Mouse (Mus musculus) kidney, postnatal 0 days (tissue): ENCODE measurements at regions not wholly inside any gene's neighbourhood (a gene's known extent, or its start where the extent isn't known, plus 50 kb on each side); places are given as distances from the start of the nearest gene placed in this dataset.

ENCODE experiments used
- ATAC-seq: fragments of 200-750 bp; cut with Nextera tagmentation; replicated peaks from 2 replicates; pipeline ENCODE4 v1.8.0; 2017; ENCODE audit warnings: low read depth, moderate number of reproducible peaks, moderate TSS enrichment, moderate library complexity; ENCODE audit not compliant: low FRiP score
- DNase-seq: peaks from one replicate; pipeline ENCODE4 v3.0.0-alpha.2; 2016; ENCODE audit warnings: low spot score
- H3K27ac ChIP-seq: fragments of 300-500 bp; sonication (generic); 2 replicates; pipeline ENCODE4 v1.5.1; 2014; ENCODE audit warnings: mild to moderate bottlenecking
- H3K27me3 ChIP-seq: fragments of 300-500 bp; sonication (generic); 2 replicates; pipeline ENCODE4 v1.6.1; 2014; ENCODE audit warnings: low read length, mixed read lengths; ENCODE audit not compliant: insufficient read depth
- H3K36me3 ChIP-seq: fragments of 300-500 bp; sonication (generic); 2 replicates; pipeline ENCODE4 v1.6.1; 2014; ENCODE audit warnings: low read length, mixed read lengths; ENCODE audit not compliant: insufficient read depth
- H3K4me1 ChIP-seq: fragments of 300-500 bp; sonication (generic); replicated peaks from 2 replicates; pipeline ENCODE4 v1.6.1; 2014; ENCODE audit warnings: antibody characterized with exemption, low read length, mixed read lengths; ENCODE audit not compliant: insufficient read depth
- H3K4me2 ChIP-seq: fragments of 300-500 bp; sonication (generic); 2 replicates; pipeline ENCODE4 v1.6.1; 2014; ENCODE audit warnings: mild to moderate bottlenecking, low read length, moderate library complexity, mixed read lengths
- H3K4me3 ChIP-seq: fragments of 300-500 bp; sonication (generic); replicated peaks from 2 replicates; pipeline ENCODE4 v1.5.1; 2014; ENCODE audit warnings: low read depth, low read length
- H3K9ac ChIP-seq: fragments of 300-500 bp; sonication (generic); 2 replicates; pipeline ENCODE4 v1.6.1; 2014; ENCODE audit warnings: low read depth, low read length
- H3K9me3 ChIP-seq: fragments of 300-500 bp; sonication (generic); replicated peaks from 2 replicates; pipeline ENCODE4 v1.6.1; 2016; ENCODE audit warnings: low read length, inconsistent platforms, mixed read lengths
- CTCF ChIP-seq: IDR thresholded peaks from 2 replicates; pipeline ENCODE4 v1.5.1; 2016; ENCODE audit warnings: antibody characterized with exemption, low read depth, mild to moderate bottlenecking, moderate library complexity
- WGBS: fragments of 180-500 bp; shearing (Covaris S2); extraction: QIAGEN DNeasy Blood & Tissue Kit; methylation state at CpG from one replicate; pipeline ENCODE4 v1.1.7; 2014; 5-methylcytosine and 5-hydroxymethylcytosine counted together

- Histone ChIP-seq H3K4me2 (no peak overlapping the region), H3K9ac (no peak overlapping the region), H3K36me3 (no peaks in the 10 kb centered on the region), H3K4me1 (no peaks in the 10 kb centered on the region), H3K27me3 (no peaks in the 10 kb centered on the region), H3K4me3 (no peak overlapping the region), H3K9me3 (no peaks in the 10 kb centered on the region), H3K27ac (no peak overlapping the region)
- ATAC-seq (no peak), DNase-seq (no peak)
- no peak for TF ChIP-seq CTCF
Measured at GRCm38 (mm10) chr12:49513131-49513530, 128.2 kb downstream of the Gm43517 start.

DNA sequence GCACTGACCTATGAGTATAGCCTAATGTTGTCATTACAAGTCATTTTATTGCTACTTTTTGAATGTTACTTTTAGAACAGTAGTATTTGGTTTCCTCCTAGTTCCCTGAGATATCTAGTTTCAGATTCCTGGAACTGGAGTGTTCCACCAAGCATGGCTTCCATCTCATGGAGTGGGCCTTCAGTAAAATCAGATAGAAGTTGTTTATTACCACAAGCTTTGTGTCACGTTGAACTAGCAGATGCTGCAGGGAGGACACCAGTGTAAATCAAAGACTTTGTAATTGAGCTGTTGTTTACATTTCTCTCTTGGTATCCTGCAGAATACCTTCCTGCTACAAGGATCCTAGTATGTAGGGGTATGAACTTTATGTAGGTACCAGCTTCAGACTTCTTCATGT lies 129.6 kb downstream of the Gm43517 start:
- Histone ChIP-seq H3K4me3 (no peak overlapping the region), H3K9ac (no peak overlapping the region), H3K4me1 (no peaks in the 10 kb centered on the region), H3K27ac (no peak overlapping the region), H3K36me3 (no peaks in the 10 kb centered on the region), H3K4me2 (no peak overlapping the region), H3K27me3 (no peaks in the 10 kb centered on the region), H3K9me3 (no peaks in the 10 kb centered on the region)
- ATAC-seq (peak; percentile 88), DNase-seq (peak; percentile 78)
- no peak for TF ChIP-seq CTCF
- 17% methylated on average over 1 of the region's 1 CpGs for WGBS
